Mouse (Mus musculus) kidney, adult 18-20 months (tissue): ENCODE data around the gene Slc4a1.

ENCODE experiments used
- DNase-seq: peaks from one replicate; pipeline ENCODE4 v3.0.0; 2021

Gene Slc4a1

DNA sequence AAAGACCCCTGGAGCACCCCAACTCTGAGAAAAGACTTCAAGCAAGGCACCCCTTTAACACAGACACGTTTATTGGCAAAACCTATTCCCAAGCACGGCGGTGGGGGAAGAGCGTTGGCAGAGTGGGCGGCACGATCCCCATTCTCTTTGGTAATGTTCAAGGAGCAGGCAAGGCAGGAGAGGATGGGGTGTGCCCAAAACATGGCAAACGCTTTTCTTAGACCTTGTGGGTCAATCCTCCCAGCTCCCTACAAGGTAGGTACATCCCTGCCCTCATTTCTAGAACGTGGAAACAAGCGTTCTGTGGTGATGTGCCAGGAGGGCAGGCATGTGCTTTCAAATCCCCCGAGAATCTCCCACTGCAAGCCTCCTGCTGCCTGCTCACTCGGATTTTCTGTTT lies 17.2 kb downstream of the Slc4a1 start:
- no peak for DNase-seq

- no peak for DNase-seq
Measured at GRCm38 (mm10) chr11:102348101-102348585, 17.9 kb downstream of the Slc4a1 start.

GRCm38 (mm10) chr11:102347683-102348082 lies 18.3 kb downstream of the Slc4a1 start:
- no peak for DNase-seq

DNA sequence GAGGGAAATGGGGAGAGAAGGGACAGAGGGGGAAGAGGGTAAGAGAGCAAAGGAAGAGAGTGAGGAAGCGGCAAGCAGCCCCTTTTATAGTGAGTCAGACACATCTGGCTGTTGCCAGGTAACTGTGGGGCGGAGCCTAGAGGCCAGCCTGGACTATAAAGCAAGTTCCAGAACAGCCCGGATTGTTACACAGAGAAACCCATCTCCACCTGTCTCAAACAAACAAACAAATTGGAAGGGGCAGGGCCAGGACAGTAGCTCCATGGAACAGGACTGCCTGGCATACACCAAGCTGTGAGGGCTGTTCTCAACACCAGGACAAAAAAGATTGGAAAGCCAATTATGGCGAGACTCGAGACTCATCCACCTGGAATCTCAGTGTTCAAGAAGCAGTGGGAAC lies 19.1 kb downstream of the Slc4a1 start:
- DNase-seq: no peak

- DNase-seq: no peak
Measured at GRCm38 (mm10) chr11:102344458-102344857, 21.5 kb downstream of the Slc4a1 start.

DNA sequence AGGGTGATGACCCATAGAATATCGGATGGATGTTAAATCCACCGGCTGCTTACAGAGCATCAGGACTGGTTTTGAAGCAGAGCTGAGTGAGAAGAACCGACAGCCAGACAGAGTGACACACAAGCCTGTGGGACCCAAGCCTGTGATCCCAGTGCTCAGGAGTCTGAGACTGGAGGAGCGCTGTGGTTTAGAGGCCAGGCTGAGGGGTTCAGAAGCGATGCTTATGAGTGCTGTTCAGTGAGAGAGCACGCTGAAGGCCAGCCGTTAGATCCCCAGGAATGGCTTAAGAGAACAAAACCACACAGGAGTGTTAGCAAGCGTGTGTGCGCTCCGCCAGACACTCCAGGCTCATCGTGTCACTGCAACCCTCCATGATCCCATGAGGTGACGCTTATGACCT lies 23.3 kb downstream of the Slc4a1 start:
- DNase-seq: no peak

DNA sequence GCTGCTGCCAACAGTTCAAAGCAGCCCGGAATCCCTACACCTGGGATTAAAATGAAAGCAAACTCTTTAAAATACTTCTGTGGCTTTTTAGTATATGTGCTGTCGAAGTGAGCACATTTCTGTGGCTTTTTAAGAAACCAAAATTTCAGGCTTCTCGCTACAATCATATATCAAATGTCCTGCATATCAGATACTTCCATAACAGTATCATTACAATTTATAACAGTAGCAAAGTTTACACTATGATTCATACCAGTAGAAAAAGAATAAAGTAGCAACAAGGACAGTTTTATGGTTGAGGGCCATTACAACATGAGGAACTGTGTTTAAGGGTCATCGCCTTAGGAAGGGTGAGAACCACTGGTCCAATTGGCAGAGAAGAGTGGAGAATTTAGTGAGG lies 24.9 kb downstream of the Slc4a1 start:
- DNase-seq: no peak

DNA sequence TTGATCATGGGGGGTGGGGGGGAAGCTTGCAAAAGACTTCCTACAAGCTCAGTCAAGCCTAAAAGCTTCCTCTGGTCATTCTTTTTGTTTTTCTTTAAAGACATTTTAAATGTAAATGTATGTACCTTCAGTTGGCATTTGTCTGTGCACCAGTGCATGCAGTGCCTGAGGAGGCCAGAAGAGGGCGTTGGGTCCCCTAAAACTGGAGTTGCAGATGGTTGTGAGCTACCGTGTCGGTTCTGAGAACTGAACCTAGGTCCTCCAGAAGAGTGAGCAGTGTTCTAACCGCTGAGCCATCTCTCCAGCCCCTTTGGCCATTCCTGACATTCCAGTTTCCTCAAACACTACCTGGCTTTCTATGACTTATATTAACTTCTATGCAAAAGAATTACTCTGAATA lies 26.4 kb downstream of the Slc4a1 start:
- DNase-seq: no peak

- DNase-seq: peak; percentile 55
Measured at GRCm38 (mm10) chr11:102339195-102339594, 26.8 kb downstream of the Slc4a1 start.

DNA sequence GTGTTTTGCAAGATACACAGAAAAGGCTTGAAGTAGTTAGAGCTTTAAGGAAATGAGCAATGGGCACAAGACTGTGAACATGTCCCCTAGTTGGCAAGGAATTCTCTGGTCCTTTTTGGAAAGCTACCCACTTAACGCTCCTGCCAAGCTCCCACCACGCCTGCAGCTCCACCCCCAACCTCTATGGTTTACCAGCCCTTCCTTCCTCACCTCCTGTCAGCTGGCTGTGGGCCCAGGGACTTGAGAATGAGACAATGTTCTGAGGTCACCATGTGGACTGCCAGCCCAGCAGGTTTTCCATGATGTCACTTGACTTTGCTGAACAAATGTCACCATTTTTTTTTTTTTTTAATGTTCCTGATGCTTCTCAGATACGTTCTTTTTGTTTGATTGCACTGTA lies 27.4 kb downstream of the Slc4a1 start:
- DNase-seq: peak; percentile 79

DNA sequence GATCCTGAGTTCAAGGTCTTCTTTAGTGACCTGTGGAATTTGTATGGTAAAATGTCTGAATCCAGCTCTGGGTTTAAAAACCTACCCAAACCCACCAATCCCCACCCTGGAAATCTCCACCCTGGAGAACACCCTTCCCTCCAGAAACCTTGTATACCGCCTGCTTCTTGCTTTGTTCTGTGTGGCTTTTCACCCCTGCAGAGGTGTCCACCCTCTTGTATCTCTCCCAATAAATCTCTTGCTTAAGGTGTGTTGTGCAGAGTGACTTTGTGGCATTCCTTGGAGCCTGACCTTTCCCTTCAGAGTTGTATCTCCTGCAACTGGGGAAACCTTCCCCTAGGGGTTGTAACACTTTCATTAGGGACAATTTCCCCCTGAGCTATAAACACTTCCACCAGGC lies 28.1 kb downstream of the Slc4a1 start:
- DNase-seq: no peak

- DNase-seq: no peak
Measured at GRCm38 (mm10) chr11:102336191-102336590, 29.8 kb downstream of the Slc4a1 start.

GRCm38 (mm10) chr11:102334973-102335700 lies 30.9 kb downstream of the Slc4a1 start:
- peak; percentile 24 for DNase-seq

- DNase-seq: no peak
Measured at GRCm38 (mm10) chr11:102334010-102334409, 32.0 kb downstream of the Slc4a1 start.

DNA sequence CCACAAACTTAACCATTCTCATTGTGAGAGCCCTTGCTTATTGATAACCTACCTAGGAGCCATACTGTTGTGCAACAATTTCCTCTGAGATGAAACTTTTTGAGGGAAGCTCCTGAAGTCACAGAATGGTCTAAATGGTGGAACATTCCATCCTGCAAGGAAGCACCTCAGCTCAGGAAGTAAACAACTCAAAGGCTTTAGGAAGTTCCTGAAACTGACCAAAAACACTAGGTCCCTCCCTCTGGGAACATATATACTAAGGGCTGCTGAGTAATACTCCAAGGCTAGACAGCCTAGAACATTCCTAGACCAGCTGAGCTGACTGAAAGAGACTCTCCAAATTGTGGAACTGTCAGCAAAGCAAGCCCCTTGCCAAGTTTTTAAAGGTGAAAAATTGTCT lies 32.9 kb downstream of the Slc4a1 start:
- no peak for DNase-seq

DNA sequence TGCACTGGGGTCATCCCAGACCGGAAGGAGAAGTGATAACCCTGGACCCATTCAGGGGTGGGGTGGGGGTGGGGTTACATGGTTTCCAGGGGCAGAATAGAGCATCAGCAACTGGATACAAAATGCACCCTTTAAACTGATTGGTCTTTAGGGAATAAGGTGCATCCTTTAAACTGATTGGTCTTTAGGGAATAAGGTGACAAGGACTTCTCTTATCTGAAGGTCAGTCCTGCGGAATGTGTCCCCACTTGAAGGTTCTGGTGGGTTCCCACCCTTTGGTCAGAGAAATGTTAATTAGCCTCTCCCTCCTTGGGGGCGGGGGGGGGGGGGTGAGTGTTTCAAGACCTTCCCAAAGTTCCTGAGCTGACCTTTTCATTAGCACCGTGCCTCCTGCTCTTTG lies 34.2 kb downstream of the Slc4a1 start:
- DNase-seq: no peak

DNA sequence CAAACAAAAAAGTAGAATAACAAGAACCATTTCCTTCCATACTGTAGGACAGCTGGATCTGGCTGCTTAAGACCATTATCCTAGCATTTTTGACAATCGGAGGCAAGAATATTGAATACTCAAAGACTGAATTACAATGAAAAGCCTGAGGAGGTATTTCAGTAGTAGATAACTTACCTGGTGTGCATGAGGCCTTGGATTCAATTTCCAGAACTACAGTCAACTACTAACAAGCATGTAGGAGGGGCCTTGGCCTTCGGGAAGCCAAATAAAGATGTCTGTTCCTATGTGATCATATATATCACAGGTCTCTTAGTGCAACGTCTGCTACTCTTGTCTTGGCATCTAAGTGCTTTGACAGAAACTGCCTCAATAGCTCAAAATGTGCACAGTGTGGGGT lies 36.0 kb downstream of the Slc4a1 start:
- DNase-seq: no peak

GRCm38 (mm10) chr11:102329518-102329917 lies 36.5 kb downstream of the Slc4a1 start:
- DNase-seq: no peak

DNA sequence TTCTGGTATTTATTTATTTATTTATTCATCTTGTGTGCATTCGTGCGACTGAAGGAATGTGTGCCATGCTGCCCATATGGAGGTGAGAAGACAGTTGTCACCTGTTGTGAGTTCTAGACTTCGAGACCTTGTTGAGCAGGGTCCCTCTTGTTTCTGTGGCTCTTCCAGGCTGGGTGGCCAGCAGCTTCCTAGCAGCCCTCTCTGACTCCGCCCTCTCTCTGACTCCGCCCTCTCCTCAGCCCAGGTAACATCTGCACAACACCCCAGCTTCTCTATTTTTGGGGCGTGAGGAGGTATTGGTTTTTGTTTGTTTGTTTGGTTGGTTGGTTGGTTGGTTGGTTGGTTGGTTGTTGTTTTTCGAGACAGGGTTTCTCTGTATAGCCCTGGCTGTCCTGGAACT lies 38.2 kb downstream of the Slc4a1 start:
- no peak for DNase-seq

DNA sequence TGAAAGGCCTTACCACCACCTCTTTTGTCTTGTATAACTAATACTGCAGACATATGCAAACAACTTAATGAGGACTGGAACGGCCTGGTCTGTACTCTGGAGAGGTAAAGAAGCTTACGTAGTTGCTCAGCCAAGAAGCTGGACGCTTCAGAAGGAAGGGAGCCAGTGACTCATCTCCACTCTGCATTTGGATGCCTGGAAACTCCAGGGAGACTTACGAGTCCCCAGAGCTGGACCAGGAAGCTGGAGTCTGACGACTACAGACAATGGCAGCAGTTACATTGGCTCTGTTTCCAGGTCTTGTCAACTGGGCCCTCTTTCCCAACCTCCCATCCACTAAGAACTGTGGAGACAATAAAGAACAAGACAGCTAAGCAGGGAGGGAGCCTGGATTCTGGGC lies 38.8 kb downstream of the Slc4a1 start:
- no peak for DNase-seq

GRCm38 (mm10) chr11:102323516-102323915 lies 42.5 kb downstream of the Slc4a1 start:
- no peak for DNase-seq

GRCm38 (mm10) chr11:102321931-102322330 lies 44.1 kb downstream of the Slc4a1 start:
- DNase-seq: no peak

GRCm38 (mm10) chr11:102320686-102321005 lies 45.4 kb downstream of the Slc4a1 start:
- no peak for DNase-seq

- DNase-seq: peak; percentile 86
Measured at GRCm38 (mm10) chr11:102319941-102320685, 45.9 kb downstream of the Slc4a1 start.

DNA sequence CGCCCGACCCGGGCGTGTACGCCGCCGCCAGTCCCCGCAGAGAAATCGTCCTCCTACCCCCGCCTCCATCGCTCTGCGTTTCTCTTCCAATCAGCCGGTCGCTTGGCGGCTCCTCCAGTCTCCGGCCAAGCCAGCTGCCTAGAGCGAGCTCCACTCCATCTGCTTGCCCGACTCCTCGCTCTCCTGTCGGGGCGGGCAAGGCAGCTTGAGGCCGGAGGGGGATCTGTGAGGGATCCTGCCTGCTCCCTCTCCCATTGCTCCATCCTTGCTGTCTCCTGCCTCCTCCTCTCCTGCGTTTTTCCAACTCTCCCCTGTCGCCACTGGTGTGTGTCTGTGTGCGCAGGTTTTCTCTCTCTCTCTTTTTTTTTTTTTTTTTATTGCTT lies 46.6 kb downstream of the Slc4a1 start, which contains the start of gene Ubtf:
Gene Ubtf, minus strand, starts transcription at position 333 of the 383 bp plus-strand sequence.
- peak; percentile 82 for DNase-seq
